Mouse (Mus musculus) kidney, adult 9 months (tissue): ENCODE results near the gene Fxyd1.

Source experiments
- DNase-seq: peaks from one replicate; pipeline ENCODE4 v3.0.0; 2022

Fxyd1 gene

GRCm38 (mm10) chr7:31057071-31057470 lies at the start of gene Fxyd1:
TSS of gene Fxyd1 (minus strand) at chr7:31057199.
- DNase-seq = no peak

GRCm38 (mm10) chr7:31106166-31106565 lies 49.2 kb upstream of the Fxyd1 start:
- no peak for DNase-seq

- DNase-seq = peak; percentile 80
These were observed 48.2 kb upstream of the Fxyd1 start for GRCm38 (mm10) chr7:31105061-31105768.

DNA sequence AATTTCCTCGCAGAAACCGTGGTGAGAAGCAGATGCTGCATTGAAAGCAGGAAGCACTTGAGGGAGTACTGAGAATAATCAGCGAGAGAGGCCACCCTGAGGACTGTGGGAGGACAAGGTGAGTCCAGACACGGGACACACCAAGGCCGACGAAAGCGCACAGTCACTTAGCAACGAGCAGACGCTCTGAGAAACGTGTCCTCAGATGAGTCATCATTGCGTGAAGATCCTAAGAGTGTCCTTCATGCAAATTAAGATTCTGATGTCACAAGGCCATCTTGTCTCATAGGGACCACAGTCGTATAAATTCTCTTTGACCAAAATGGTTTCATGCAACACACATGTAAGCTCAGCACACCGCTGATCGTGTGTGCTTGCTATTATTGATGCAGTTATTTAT lies 43.8 kb upstream of the Fxyd1 start:
- no peak for DNase-seq

DNA sequence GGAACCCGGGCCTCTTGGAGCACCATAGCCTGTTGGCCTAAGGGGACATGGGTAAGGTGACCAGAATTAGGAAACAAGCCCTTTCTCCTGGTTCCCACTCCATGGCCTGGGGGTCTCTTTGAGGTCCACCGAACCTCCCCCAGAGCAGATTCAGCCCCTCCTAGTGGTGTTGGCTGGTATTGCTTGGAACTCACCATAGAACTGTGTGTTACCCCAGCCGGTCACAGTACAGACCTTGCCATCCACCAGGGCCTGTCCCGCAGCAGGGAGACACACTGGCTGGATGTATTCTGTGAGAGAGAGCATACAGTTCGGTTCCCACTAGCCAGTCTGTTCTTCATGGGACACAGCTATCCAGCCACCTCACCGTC lies 42.6 kb upstream of the Fxyd1 start:
- no peak for DNase-seq

- no peak for DNase-seq
These were observed 42.0 kb upstream of the Fxyd1 start for GRCm38 (mm10) chr7:31098697-31099611.

DNA sequence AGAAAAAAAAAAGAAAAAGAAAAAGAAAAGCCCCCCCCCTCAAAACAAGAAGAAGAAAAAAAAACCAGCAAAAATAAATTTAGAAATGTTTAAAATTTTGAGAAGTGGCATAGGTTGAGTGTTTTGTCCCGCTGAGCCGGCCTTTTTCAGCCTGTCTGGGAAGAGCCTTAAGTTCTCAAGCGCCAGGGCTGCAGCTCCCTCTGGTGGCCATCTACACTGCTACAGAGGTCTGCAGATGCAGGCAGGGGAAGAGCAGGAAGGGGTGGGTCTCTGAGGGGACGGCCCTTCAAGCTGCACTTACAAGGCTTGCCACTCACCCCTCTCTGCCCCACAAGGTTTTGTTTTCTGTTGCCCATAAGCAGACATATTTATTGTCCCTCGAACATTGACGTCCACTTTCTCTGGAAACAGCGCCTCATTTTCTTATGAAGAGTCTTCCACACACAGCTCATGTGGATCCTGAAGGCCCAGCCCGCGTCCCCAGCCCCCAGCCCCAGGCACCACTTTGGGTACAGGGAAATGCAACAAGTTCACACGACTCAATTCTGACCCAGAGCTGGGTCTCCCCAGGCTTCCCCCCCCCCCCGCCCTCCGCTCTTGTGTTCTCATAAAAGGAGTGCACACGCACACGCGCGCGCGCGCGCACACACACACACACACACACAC lies 40.7 kb upstream of the Fxyd1 start:
- DNase-seq = peak; percentile 93

GRCm38 (mm10) chr7:31096892-31097564 lies 40.0 kb upstream of the Fxyd1 start:
- DNase-seq = no peak

DNA sequence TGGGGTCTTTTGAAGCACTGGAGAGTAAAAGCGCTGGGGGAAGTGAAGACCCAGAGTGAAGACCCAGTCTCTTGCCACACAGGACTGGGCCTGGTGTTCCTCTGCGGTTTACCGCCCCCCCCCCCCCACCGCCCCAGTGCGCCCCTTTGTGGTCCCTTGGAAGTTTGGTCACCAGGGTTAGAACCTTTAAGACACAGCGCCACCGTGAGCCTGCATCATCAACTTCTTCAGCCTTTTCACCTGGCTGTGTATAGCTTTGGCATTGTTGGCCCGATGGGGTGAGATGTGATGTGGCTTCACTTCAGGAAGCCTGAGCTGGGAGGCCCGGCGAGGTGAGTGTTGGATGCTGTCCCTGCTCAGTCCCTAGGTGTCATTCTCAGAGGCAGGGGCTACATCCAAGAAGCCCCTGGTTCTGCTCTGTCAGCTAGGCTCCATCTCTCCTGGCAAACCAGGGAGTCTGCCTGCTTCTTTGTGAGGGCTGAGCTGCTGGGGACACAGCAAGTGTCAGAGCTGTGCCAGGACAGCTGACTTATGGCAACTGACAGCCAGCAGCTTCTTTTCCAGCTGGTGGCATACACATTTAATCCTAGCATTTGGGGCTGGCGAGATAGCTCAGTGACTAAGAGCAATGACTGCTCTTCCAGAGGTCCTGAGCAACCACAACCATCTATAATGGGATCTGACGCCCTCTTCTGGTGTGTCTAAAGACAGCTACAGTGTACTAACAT lies 37.9 kb upstream of the Fxyd1 start:
- DNase-seq = no peak

- DNase-seq = no peak
These were observed 32.7 kb upstream of the Fxyd1 start for GRCm38 (mm10) chr7:31089721-31090120.

- no peak for DNase-seq
These were observed 31.2 kb upstream of the Fxyd1 start for GRCm38 (mm10) chr7:31088206-31088605.

GRCm38 (mm10) chr7:31087262-31087661 lies 30.3 kb upstream of the Fxyd1 start:
- no peak for DNase-seq

DNA sequence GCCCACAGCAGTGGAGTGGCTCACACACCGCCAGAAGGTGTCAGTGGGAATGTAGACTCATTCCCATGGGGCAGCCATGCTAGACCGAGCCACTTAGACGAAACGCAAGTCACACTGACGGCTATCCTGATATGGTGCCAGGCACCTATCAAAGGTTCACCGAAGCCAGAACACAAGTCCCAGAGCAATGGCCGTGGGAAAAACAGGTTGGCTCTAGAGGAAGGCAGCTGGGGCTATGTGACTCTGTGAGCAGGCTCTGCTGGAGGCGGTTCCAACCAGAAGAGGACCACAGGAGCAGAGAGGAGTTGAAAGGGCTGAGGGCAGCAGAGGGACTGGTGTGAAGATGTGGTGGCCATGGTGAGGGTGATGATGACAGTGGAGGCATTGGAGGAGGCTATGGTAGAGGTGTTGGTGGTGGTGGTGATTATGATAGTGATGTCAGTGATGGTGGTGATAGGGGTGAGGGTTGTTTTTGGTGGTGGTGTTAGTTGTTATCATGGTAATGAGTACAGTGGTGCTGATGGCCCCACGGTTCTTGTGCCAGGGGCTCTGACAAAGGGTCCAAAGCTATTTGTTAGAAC lies 29.3 kb upstream of the Fxyd1 start:
- no peak for DNase-seq

GRCm38 (mm10) chr7:31085171-31085570 lies 28.2 kb upstream of the Fxyd1 start:
- DNase-seq = no peak

- no peak for DNase-seq
These were observed 27.1 kb upstream of the Fxyd1 start for GRCm38 (mm10) chr7:31084140-31084539.

DNA sequence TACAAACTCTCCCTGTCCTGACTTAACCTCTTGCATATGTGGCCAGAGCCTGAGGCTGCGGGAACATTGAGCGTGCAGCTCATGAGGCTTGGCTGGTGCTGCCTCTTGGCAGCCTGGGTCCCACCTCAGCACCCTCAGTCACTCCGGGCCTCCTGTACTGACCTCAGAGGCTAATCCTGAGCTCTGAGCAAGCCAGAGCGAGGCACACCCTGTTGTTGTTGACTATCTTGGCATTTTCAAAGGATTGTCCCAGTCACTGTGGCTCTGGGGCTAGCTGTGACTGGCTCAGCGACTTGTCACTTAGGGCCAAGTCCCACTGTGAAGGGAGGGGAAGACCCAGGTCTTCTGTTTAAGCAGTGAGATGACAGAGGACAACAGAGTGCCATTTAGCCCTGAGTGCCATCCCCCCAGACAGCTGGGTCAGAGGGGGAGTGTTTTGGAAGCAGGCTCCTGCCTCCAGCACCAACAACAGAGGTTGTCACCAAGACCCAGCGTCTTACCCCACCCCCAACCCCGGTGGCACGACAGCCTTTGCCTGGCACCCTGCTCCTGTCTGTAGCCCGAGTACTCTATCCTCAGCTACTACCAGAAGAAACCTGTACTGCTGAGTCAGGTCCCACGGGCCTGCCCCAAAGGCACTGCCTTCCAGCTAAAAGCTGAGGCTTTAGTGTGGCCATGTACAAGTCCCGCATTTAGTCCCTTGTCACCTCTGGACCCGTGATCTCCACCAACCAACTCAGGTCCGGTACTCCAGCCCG lies 26.0 kb upstream of the Fxyd1 start:
- no peak for DNase-seq

GRCm38 (mm10) chr7:31082106-31082505 lies 25.1 kb upstream of the Fxyd1 start:
- no peak for DNase-seq

DNA sequence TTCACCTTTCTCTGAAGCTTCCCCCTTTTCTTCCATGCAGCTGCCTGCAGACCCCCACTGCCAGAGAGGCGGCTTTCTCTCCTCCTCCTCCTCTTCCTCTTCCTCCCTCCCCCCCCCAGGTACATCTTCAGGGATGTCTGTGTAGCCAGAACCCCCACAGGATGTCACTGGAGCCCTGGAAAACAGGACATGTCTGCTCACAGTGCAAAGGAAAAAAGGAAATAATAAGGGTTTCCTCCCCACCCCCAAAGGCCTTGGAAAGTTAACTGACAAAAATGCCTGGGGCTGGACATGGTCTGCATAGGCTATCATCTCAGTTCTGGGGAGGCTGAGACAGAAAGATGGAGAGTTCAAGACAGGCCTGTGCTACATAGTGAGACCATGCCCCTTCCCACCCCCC lies 24.1 kb upstream of the Fxyd1 start:
- DNase-seq = no peak

DNA sequence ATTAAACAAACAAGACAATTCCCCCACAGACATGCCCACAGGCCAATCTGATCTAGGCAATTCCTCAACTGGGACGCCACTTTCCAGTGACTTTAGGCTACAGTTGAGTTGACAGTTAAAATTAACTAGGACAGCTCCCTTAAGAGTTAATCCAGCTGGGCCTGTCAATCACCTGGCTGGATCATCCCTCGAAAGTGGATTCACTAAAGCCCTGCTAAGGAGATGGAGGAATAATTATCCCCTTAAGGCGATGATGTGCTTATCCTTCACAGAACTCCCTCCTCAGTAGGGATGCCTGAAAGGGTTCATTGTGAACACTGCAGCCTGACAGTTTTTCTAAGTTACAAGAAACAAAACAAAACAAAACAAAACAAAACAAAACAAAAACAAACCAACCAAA lies 23.6 kb upstream of the Fxyd1 start:
- no peak for DNase-seq

DNA sequence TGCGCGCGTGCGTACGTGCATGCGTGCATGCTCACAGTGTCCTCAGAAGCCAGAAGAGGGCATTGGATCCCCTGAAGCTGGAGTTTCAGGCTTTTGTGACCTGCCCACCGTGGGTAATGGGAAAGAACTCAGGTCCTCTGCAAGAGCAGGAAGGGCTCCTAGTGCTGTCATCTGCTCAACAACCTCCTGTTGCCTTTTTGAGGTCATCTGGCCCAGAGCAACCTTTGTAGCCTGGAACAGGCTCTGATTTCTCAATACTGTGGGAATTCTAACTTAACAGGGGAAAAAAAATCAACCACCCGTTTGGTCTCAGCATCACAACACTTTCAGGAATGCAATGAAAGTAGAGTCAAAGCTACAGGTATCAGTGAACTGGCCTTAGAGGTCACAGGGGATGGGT lies 22.7 kb upstream of the Fxyd1 start:
- no peak for DNase-seq

DNA sequence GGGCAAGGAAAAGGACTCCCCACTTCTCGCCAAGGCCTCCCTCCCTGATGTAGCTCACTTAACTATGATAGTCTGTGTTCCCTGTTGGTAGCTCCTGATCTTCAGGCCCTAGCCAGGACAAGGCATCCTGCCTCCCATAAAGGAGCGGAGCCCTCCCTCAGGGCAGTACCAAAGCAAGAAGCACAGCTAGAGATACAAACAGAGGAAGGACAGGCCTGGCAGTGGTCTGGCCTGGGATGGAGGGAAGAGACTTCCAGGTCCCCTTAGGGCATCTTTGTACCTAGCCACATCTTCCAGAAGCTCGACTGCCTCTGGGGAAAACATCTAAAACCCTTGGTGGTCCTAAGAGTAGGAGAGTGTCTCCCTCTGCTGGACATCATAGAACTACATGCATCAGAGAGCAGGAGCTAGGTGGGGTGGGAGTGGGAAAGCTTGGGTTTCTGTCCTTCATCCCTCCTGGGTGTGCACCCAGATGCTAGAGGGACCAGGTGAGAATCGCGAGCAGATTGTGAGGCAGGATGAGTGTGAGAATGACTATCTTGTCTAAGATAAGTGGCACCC lies 21.0 kb upstream of the Fxyd1 start:
- no peak for DNase-seq
